Mouse (Mus musculus): Measurements from ENCODE around the gene Cfap69.
"Not testable (repeated sequence)": the region's sequence is repeated elsewhere in the genome, so short reads cannot be mapped to it uniquely, and the experiment has no call there.

Gene Cfap69

GRCm38 (mm10) chr5:5663655-5664370 is at the start of gene Cfap69:
Gene Cfap69, minus strand, starts transcription at chr5:5664239.
- DNase-seq = peak; percentile 83

- no peak for DNase-seq
Measured at GRCm38 (mm10) chr5:5711032-5711431, 47.0 kb upstream of the Cfap69 start.

GRCm38 (mm10) chr5:5707341-5708278 is 43.6 kb upstream of the Cfap69 start:
- DNase-seq = no peak

- DNase-seq = no peak
Measured at GRCm38 (mm10) chr5:5705019-5705418, 41.0 kb upstream of the Cfap69 start.

- no peak for DNase-seq
Measured at GRCm38 (mm10) chr5:5700386-5700785, 36.3 kb upstream of the Cfap69 start.

- DNase-seq = no peak
Measured at GRCm38 (mm10) chr5:5698830-5699229, 34.8 kb upstream of the Cfap69 start.

- no peak for DNase-seq
Measured at GRCm38 (mm10) chr5:5695401-5695942, 31.4 kb upstream of the Cfap69 start.

GRCm38 (mm10) chr5:5693956-5694653 is 30.1 kb upstream of the Cfap69 start, which contains the start of gene Steap2:
Gene Steap2, minus strand, starts transcription at chr5:5694578.
- peak; percentile 50 for DNase-seq

GRCm38 (mm10) chr5:5693541-5693955 is 29.5 kb upstream of the Cfap69 start:
- DNase-seq = peak; percentile 25

- DNase-seq = no peak
Measured at GRCm38 (mm10) chr5:5692167-5692738, 28.2 kb upstream of the Cfap69 start.

- DNase-seq = no peak
Measured at GRCm38 (mm10) chr5:5688945-5689540, 25.0 kb upstream of the Cfap69 start.

- no peak for DNase-seq
Measured at GRCm38 (mm10) chr5:5688228-5688627, 24.2 kb upstream of the Cfap69 start.

GRCm38 (mm10) chr5:5686973-5687372 is 22.9 kb upstream of the Cfap69 start:
- no peak for DNase-seq

- not testable (repeated sequence) for DNase-seq
Measured at GRCm38 (mm10) chr5:5684946-5685345, 20.9 kb upstream of the Cfap69 start.

GRCm38 (mm10) chr5:5683292-5683691 is 19.3 kb upstream of the Cfap69 start:
- no peak for DNase-seq

GRCm38 (mm10) chr5:5679459-5679858 is 15.4 kb upstream of the Cfap69 start:
- no peak for DNase-seq

GRCm38 (mm10) chr5:5676082-5676481 is 12.0 kb upstream of the Cfap69 start:
- no peak for DNase-seq

GRCm38 (mm10) chr5:5668920-5669319 is 4.9 kb upstream of the Cfap69 start:
- DNase-seq = no peak

- DNase-seq = no peak
Measured at GRCm38 (mm10) chr5:5664371-5664926, 410 bp upstream of the Cfap69 start.

- no peak for DNase-seq
Measured at GRCm38 (mm10) chr5:5663057-5663456, 982 bp downstream of the Cfap69 start.

GRCm38 (mm10) chr5:5658680-5659079 is 5.4 kb downstream of the Cfap69 start:
- DNase-seq = no peak

GRCm38 (mm10) chr5:5657932-5658331 is 6.1 kb downstream of the Cfap69 start:
- no peak for DNase-seq

Data from cerebellum, adult 8-10 months (tissue).